Mouse (Mus musculus) forebrain, embryonic 11.5 days (tissue): ENCODE data around the gene Pde7b. TPM values are rescaled to one million over a fixed set of nuclear protein-coding genes. Genes with fewer than 3 reads are reported as not detected.

ENCODE experiments used
- ATAC-seq: fragments of 200-750 bp; cut with Nextera tagmentation; replicated peaks from 2 replicates; pipeline ENCODE4 v1.8.0; 2017; ENCODE audit warnings: moderate TSS enrichment; ENCODE audit not compliant: low FRiP score
- DNase-seq: peaks from one replicate; pipeline ENCODE4 v3.0.0-alpha.2; 2017; ENCODE audit warnings: low spot score
- H3K27ac ChIP-seq: fragments of 300-500 bp; sonication (generic); 2 replicates; pipeline ENCODE4 v1.5.1; 2014; ENCODE audit warnings: low read depth, low read length
- H3K27me3 ChIP-seq: fragments of 300-500 bp; sonication (generic); 2 replicates; pipeline ENCODE4 v1.6.1; 2014; ENCODE audit warnings: mild to moderate bottlenecking, low read length, mixed read lengths; ENCODE audit not compliant: control insufficient read depth, insufficient read depth
- H3K36me3 ChIP-seq: fragments of 300-500 bp; sonication (generic); 2 replicates; pipeline ENCODE4 v1.6.1; 2014; ENCODE audit warnings: mild to moderate bottlenecking, low read length, moderate library complexity, mixed read lengths; ENCODE audit not compliant: control insufficient read depth, insufficient read depth
- H3K4me1 ChIP-seq: fragments of 300-500 bp; sonication (generic); replicated peaks from 2 replicates; pipeline ENCODE4 v1.6.1; 2014; ENCODE audit warnings: low read length, mixed read lengths; ENCODE audit not compliant: control insufficient read depth, insufficient read depth
- H3K4me2 ChIP-seq: fragments of 300-500 bp; sonication (generic); 2 replicates; pipeline ENCODE4 v1.6.1; 2014; ENCODE audit warnings: low read depth, mild to moderate bottlenecking, low read length, moderate library complexity, mixed read lengths; ENCODE audit not compliant: severe bottlenecking
- H3K4me3 ChIP-seq: fragments of 300-500 bp; sonication (generic); 2 replicates; pipeline ENCODE4 v1.5.1; 2014; ENCODE audit warnings: low read depth, low read length
- H3K9ac ChIP-seq: fragments of 300-500 bp; sonication (generic); 2 replicates; pipeline ENCODE4 v1.6.1; 2014; ENCODE audit warnings: low read length
- H3K9me3 ChIP-seq: fragments of 300-500 bp; sonication (generic); 2 replicates; pipeline ENCODE4 v1.6.1; 2016; ENCODE audit warnings: low read length, mixed read lengths; ENCODE audit not compliant: control insufficient read depth
- WGBS: fragments of 180-500 bp; shearing (Covaris S2); extraction: QIAGEN DNeasy Blood & Tissue Kit; methylation state at CpG from one replicate; pipeline ENCODE4 v1.1.7; 2014; 5-methylcytosine and 5-hydroxymethylcytosine counted together
- polyA plus RNA-seq: library from polyadenylated mRNA; unstranded; fragments of >200 nt; fragmentation: Nextera tagmentation; extraction: Ambion mirVana; gene quantifications from 2 replicates; pipeline ENCODE4 v1.2.1, GENCODE M21; 2014

Pde7b gene
- polyA plus RNA-seq, 1 experiment from 2014 or later, result 1.7 TPM

GRCm38 (mm10) chr10:20501221-20501620 lies 223.7 kb downstream of the Pde7b start:
- H3K9ac ChIP-seq, result no peak overlapping the region
- ATAC-seq, result no peak
- WGBS, result 82% methylated on average over 6 of the region's 6 CpGs

GRCm38 (mm10) chr10:20495051-20495450 lies 229.8 kb downstream of the Pde7b start:
- Histone ChIP-seq H3K4me1 (no peaks in the 10 kb centered on the region), H3K27ac (no peak overlapping the region; the same call in 1 of the 2 replicates), H3K9ac (no peak overlapping the region), H3K4me2 (no peak overlapping the region), H3K27me3 (no peaks in the 10 kb centered on the region), H3K36me3 (no peaks in the 10 kb centered on the region), H3K4me3 (no peak overlapping the region), H3K9me3 (no peaks in the 10 kb centered on the region)
- DNase-seq, result no peak
- WGBS, result 83% methylated on average over 4 of the region's 4 CpGs
- no peak for ATAC-seq

More at GRCm38 (mm10) chr10:20501221-20501620, 223.7 kb downstream of the Pde7b start:
- no peak for DNase-seq
- Histone ChIP-seq H3K9me3 (no peaks in the 10 kb centered on the region), H3K27me3 (no peaks in the 10 kb centered on the region), H3K27ac (no peak overlapping the region), H3K36me3 (no peaks in the 10 kb centered on the region), H3K4me3 (no peak overlapping the region), H3K4me1 (no peaks in the 10 kb centered on the region), H3K4me2 (no peak overlapping the region)

- Histone ChIP-seq H3K9ac (no peak overlapping the region), H3K36me3 (no peaks in the 10 kb centered on the region), H3K9me3 (no peaks in the 10 kb centered on the region), H3K27ac (no peak overlapping the region), H3K4me2 (no peak overlapping the region), H3K4me1 (no peaks in the 10 kb centered on the region), H3K27me3 (no peaks in the 10 kb centered on the region), H3K4me3 (no peak overlapping the region)
- ATAC-seq, result no peak
- WGBS, result 93% methylated on average over 5 of the region's 5 CpGs
- no peak for DNase-seq
These were observed 230.9 kb downstream of the Pde7b start for GRCm38 (mm10) chr10:20493826-20494455.

- Histone ChIP-seq H3K4me1 (no peaks in the 10 kb centered on the region), H3K9ac (no peak overlapping the region), H3K4me2 (no peak overlapping the region), H3K27me3 (no peaks in the 10 kb centered on the region), H3K9me3 (no peaks in the 10 kb centered on the region), H3K36me3 (no peaks in the 10 kb centered on the region), H3K4me3 (no peak overlapping the region), H3K27ac (no peak overlapping the region)
- 69% methylated on average over 11 of the region's 11 CpGs for WGBS
- ATAC-seq (no peak), DNase-seq (no peak)
These were observed 232.5 kb downstream of the Pde7b start for GRCm38 (mm10) chr10:20492216-20492964.

GRCm38 (mm10) chr10:20490775-20491174 lies 234.1 kb downstream of the Pde7b start:
- Histone ChIP-seq H3K36me3 (no peaks in the 10 kb centered on the region), H3K27me3 (no peaks in the 10 kb centered on the region), H3K27ac (no peak overlapping the region), H3K9ac (no peak overlapping the region), H3K9me3 (no peaks in the 10 kb centered on the region), H3K4me3 (no peak overlapping the region), H3K4me1 (no peaks in the 10 kb centered on the region), H3K4me2 (no peak overlapping the region)
- no peak for ATAC-seq
- WGBS, result 71% methylated on average over 1 of the region's 1 CpGs
- DNase-seq, result no peak

- WGBS, result 75% methylated on average over 8 of the region's 8 CpGs
- no peak for ATAC-seq
- Histone ChIP-seq H3K36me3 (no peaks in the 10 kb centered on the region), H3K9me3 (no peaks in the 10 kb centered on the region), H3K4me1 (no peaks in the 10 kb centered on the region), H3K27me3 (no peaks in the 10 kb centered on the region), H3K4me2 (no peak overlapping the region), H3K27ac (no peak overlapping the region), H3K9ac (no peak overlapping the region), H3K4me3 (no peak overlapping the region)
- DNase-seq, result no peak
These were observed 234.6 kb downstream of the Pde7b start for GRCm38 (mm10) chr10:20490281-20490680.

GRCm38 (mm10) chr10:20486461-20487253 lies 238.2 kb downstream of the Pde7b start:
- no peak overlapping the region for H3K9ac ChIP-seq
- no peak for DNase-seq
- no peaks in the 10 kb centered on the region for H3K36me3 ChIP-seq
- H3K9me3 ChIP-seq, result no peaks in the 10 kb centered on the region
- H3K27me3 ChIP-seq, result no peaks in the 10 kb centered on the region
- no peak overlapping the region for H3K4me2 ChIP-seq
- WGBS, result 84% methylated on average over 19 of the region's 19 CpGs
- no peaks in the 10 kb centered on the region for H3K4me1 ChIP-seq
- H3K4me3 ChIP-seq, result no peak overlapping the region
- no peak for ATAC-seq
- H3K27ac ChIP-seq, result no peak overlapping the region

- Histone ChIP-seq H3K4me2 (no peak overlapping the region), H3K36me3 (no peaks in the 10 kb centered on the region), H3K27me3 (no peaks in the 10 kb centered on the region), H3K9ac (no peak overlapping the region), H3K4me3 (no peak overlapping the region), H3K4me1 (no peaks in the 10 kb centered on the region), H3K27ac (no peak overlapping the region), H3K9me3 (no peaks in the 10 kb centered on the region)
- ATAC-seq (no peak), DNase-seq (no peak)
- WGBS, result 73% methylated on average over 3 of the region's 3 CpGs
These were observed 239.1 kb downstream of the Pde7b start for GRCm38 (mm10) chr10:20485816-20486215.
